Mouse (Mus musculus) thymus, postnatal 0 days (tissue): Measurements from ENCODE around the gene Arrdc4. TPM values are rescaled to one million over a fixed set of nuclear protein-coding genes. Genes with fewer than 3 reads are reported as not detected.

Experiments
- DNase-seq: peaks from one replicate; pipeline ENCODE4 v3.0.0-alpha.2; 2015; ENCODE audit warnings: low spot score
- polyA plus RNA-seq: library from polyadenylated mRNA; unstranded; fragments of >200 nt; fragmentation: Nextera tagmentation; extraction: Ambion mirVana; gene quantifications from 2 replicates; pipeline ENCODE4 v1.2.1, GENCODE M21; 2015

Arrdc4 gene
- 15.1 and 21.5 TPM in 2 replicates for polyA plus RNA-seq

GRCm38 (mm10) chr7:68748761-68749635 lies at the start of gene Arrdc4:
Gene Arrdc4, minus strand, starts transcription at chr7:68749241.
- peak; percentile 97 for DNase-seq

DNA sequence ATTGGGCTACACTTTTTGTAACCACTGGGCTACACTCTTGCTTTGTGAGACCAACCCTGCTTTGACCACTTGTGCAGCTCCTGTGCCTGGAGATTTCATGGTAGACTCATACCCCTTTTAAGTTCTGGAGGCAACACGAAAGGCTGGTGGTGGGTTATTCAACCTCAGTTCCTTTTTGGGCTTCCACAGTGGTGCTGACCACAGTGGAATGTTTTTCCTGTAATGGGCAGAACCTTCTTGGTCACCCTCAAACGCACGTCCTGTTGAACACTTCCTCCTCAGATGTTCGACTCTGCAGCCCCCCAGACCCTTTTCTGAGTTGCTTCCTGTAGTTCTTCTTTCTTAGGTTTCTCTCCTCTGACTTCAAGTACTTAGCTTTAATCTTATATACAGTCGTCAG lies 46.5 kb upstream of the Arrdc4 start:
- DNase-seq: no peak

- no peak for DNase-seq
Observed at GRCm38 (mm10) chr7:68788711-68789110, 39.7 kb upstream of the Arrdc4 start.

DNA sequence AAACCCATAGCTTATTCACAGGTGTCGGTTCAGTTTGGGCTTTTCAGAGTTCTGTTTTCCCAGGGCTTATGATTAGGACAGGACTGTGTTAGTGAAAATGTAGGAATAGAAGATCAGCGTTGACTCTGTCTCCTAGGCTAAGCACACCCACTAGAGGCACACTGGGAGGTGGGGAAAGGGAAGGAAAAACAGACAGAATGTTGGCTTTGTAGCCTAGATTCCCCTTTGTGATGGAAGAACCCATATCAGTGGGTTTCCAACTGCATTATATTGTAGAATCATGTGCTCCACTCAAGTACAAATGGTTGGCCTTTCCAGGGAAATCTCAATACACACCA lies 22.7 kb upstream of the Arrdc4 start:
- DNase-seq: no peak

DNA sequence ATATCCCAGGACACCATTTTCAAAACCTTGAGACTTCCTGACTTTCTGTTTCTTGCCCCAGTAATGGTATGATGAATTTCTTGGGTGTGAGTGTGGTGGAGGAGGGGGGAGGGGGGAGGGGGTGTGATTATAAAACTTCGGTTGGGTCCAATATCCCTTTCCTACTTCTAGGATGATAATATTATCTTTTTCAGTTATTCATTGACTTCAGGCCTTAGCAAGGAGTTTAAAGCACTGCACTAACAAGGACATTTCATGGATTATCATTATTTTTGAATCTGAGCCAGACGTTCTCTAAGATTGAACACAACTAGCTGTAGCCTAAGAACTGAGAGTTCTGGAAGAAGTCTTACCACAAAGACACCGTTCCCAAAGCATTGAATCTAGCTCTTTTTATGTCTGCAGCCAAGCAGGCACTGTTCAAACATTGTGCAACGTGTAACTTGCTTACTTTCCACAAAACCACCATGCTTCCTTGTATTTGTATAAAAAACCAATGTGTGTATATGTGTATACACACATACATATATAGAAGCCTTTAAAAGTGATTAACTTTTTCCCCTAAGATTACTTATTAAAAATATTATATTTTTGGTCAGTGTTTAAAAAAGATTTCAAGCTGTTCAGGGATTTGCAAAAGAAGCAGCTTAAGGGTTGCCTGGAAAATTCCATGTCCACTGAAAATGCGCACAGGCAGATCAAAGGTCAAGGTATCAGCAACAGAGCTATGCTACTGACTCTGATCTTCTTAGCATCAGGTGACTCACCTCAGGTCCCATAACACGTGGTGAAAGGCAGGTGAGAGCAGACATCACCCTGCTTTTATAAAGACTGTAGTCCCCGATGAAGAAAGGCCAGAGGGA lies 22.1 kb upstream of the Arrdc4 start:
- DNase-seq: no peak

- DNase-seq: no peak
Observed at GRCm38 (mm10) chr7:68765926-68766325, 16.9 kb upstream of the Arrdc4 start.

DNA sequence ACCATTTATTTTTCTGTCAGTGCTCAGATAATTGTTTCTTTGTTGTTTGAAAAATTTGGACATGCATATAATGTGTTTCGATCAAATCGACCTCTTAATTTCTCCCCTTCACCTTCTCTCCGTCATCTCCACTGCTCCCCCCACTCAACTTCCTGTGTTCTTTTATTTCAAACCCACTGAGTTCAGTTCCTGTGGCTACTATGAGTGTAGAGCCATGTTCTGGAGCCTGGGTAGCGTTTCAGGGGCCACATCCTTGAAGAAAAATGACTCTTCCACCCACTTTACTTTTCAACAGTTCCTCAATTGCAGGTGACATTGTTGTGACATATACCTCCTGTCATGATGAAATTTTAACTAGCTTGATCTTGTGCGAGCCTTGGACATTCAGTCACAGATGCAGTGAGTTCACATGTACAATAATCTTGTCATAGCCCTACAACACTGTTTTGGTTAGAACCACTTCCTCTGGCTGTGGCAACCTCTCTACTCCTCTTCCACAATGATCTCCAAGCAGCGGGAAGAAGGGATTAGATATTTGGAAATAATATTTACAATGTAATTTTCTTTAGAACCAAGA lies 10.2 kb upstream of the Arrdc4 start:
- DNase-seq: no peak

GRCm38 (mm10) chr7:68756656-68757204 lies 7.7 kb upstream of the Arrdc4 start:
- DNase-seq: no peak

DNA sequence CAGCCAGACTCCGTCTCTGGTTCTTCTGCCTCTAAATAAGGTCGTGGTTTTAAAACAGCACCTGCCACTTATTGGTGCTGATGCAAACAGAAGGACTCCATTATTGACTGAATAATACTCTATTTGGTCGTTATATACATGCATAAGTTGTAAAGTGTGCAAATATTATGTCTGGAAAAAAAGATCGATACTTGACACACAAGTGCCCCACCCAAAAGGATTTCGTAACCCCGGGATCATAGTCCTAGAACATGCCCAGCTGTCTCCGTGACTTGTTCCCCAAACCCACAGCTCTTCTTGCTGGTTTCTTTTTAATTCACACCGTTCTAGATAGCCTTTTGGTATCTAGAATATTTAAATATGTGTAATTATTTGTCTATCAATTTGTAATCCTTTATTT lies 878 bp upstream of the Arrdc4 start:
- DNase-seq: no peak

GRCm38 (mm10) chr7:68748361-68748760 lies 680 bp downstream of the Arrdc4 start:
- peak; percentile 36 for DNase-seq

- no peak for DNase-seq
Observed at GRCm38 (mm10) chr7:68744616-68745015, 4.4 kb downstream of the Arrdc4 start.

DNA sequence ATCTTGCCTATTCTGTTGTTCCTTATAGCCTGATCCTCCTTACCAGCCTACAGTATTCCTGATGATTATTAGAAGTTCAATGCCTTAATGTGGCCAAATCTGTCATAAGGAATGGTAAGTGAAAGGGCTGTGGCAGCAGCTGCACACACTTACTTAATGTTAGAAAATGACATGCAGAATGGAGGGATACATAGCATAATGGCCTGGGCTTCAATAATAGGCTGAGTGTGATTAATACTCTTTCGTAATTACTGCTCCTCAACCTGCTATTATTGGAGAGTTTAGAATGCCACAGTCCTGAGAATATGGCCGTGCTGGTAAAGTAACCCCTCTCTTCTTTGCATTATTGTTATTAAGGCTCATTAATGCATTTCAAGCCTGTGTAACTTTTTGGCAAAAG lies 4.8 kb downstream of the Arrdc4 start:
- DNase-seq: no peak

- no peak for DNase-seq
Observed at GRCm38 (mm10) chr7:68740763-68741162, 8.3 kb downstream of the Arrdc4 start.

DNA sequence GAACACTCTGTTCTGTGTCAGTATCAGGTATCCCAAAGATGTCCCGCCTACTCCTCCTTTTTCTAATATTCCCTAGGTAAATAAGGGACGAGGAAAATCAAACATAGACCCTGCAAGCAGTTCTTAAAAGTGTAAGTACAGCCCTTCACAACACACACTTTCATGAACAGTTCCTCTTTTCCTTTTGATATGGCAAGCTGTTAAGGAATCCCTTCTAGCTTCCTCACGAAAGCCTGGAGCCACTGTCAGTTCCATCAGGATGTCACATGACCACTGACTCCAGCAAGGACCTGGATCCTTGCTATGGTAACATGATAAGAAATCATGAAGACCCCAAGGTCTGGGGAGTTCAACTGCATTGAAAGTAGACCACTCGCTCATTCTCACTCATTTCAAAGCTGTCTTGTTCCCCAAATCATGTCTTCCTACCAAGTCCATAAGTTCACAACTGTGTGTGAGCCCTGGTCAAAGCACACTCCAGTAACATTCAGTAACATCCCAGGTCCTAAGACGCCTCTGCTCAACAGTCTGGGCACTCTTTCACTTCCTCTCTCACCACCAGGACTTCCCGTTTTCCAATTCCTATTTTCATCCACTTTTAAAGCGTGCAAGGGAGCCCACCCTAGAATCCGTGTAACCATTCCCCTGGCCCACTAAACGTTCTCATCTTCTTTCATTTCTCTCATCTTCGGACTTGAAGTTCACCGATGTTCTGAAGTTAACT lies 10.2 kb downstream of the Arrdc4 start:
- no peak for DNase-seq

GRCm38 (mm10) chr7:68726380-68726779 lies 22.7 kb downstream of the Arrdc4 start:
- no peak for DNase-seq

DNA sequence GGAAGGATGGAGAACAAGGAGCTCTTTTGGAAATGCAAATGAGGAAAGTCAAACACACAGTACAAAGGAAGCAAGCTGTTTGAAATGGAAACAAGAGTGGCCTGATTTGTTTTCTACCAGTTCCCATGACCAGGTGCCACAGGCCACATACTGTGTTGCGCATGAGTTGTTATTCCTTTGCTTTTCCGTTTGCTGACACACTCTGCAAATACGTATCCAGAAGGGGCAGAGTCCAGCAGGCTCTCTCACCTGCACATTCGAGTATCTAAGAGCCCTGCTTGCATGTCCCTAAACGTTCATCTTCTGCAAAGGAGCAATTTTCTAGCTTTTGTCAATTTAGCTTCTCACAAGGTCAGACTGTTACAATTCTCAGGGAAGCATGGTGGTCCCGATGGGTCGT lies 24.3 kb downstream of the Arrdc4 start:
- no peak for DNase-seq

DNA sequence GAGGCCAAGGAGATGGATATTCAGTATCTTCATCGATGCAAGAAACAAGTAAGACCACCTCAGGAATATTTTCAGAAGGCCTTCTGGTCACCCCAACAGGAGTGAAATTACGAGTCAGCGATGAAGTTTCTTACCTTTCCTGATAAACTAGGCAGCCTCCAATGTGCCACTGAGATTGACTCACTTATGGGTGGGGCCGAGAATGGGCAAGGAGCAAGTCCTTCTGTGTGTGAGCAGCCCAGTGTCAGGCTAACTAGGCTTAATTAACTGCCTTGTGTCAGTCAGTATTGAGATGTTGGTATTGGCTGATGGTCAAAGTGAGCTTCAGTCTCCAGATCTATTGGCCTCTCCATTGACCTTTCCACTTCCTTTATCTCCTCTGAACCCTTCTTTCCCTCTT lies 27.5 kb downstream of the Arrdc4 start:
- no peak for DNase-seq

- DNase-seq: no peak
Observed at GRCm38 (mm10) chr7:68717988-68718387, 31.1 kb downstream of the Arrdc4 start.

DNA sequence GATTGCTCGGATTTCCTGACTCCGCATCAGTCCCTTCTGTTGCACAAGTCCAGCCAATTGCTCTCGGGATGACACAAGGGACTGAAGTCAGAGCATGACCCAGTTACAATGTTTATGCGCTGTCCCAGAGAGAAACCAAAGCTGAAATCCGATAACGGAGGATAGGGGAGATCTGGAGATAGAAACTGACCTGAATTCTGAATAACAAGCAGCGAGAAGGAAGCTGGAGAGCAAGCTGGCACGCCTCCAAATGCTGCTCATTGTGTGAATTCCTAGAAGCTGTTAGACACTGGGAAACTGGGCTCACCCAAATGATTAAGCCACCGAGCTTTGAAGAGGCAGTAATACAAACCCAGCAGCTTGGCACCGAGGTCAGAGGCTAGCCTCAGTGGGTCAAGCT lies 31.5 kb downstream of the Arrdc4 start:
- DNase-seq: no peak

GRCm38 (mm10) chr7:68716926-68717325 lies 32.1 kb downstream of the Arrdc4 start:
- no peak for DNase-seq

GRCm38 (mm10) chr7:68712928-68713327 lies 36.1 kb downstream of the Arrdc4 start:
- DNase-seq: no peak
